Mouse (Mus musculus): ENCODE data around the gene Rnf103.
A peak's percentile ranks its signal among the peaks of the same experiment; 100 is the strongest.
"Not testable (repeated sequence)": the region's sequence is repeated elsewhere in the genome, so short reads cannot be mapped to it uniquely, and the experiment has no call there.

Gene Rnf103

GRCm38 (mm10) chr6:71493675-71494340 lies at the start of gene Rnf103:
Gene Rnf103 (plus strand): TSS chr6:71493894.
- DNase-seq (ENCODE audit: low read depth, low spot score) = peak; percentile 95

GRCm38 (mm10) chr6:71444756-71445155 lies 48.9 kb upstream of the Rnf103 start:
- DNase-seq (ENCODE audit: low read depth, low spot score) = no peak

GRCm38 (mm10) chr6:71445560-71445959 lies 48.1 kb upstream of the Rnf103 start:
- DNase-seq (ENCODE audit: low read depth, low spot score) = no peak

GRCm38 (mm10) chr6:71452792-71453191 lies 40.9 kb upstream of the Rnf103 start:
- DNase-seq (ENCODE audit: low read depth, low spot score) = no peak

GRCm38 (mm10) chr6:71453983-71454739 lies 39.5 kb upstream of the Rnf103 start:
- not testable (repeated sequence) for DNase-seq (ENCODE audit: low read depth, low spot score)

GRCm38 (mm10) chr6:71457956-71458608 lies 35.6 kb upstream of the Rnf103 start:
- no peak for DNase-seq (ENCODE audit: low read depth, low spot score)

- DNase-seq (ENCODE audit: low read depth, low spot score) = no peak
These were observed 28.5 kb upstream of the Rnf103 start for GRCm38 (mm10) chr6:71465146-71465545.

GRCm38 (mm10) chr6:71467766-71468165 lies 25.9 kb upstream of the Rnf103 start:
- no peak for DNase-seq (ENCODE audit: low read depth, low spot score)

- DNase-seq (ENCODE audit: low read depth, low spot score) = no peak
These were observed 24.4 kb upstream of the Rnf103 start for GRCm38 (mm10) chr6:71469291-71469690.

GRCm38 (mm10) chr6:71471830-71472520 lies 21.7 kb upstream of the Rnf103 start:
- no peak for DNase-seq (ENCODE audit: low read depth, low spot score)

GRCm38 (mm10) chr6:71472786-71473185 lies 20.9 kb upstream of the Rnf103 start:
- no peak for DNase-seq (ENCODE audit: low read depth, low spot score)

GRCm38 (mm10) chr6:71475604-71476003 lies 18.1 kb upstream of the Rnf103 start:
- DNase-seq (ENCODE audit: low read depth, low spot score) = no peak

- no peak for DNase-seq (ENCODE audit: low read depth, low spot score)
These were observed 16.9 kb upstream of the Rnf103 start for GRCm38 (mm10) chr6:71476783-71477182.

- not testable (repeated sequence) for DNase-seq (ENCODE audit: low read depth, low spot score)
These were observed 14.7 kb upstream of the Rnf103 start for GRCm38 (mm10) chr6:71478816-71479568.

- not testable (repeated sequence) for DNase-seq (ENCODE audit: low read depth, low spot score)
These were observed 14.1 kb upstream of the Rnf103 start for GRCm38 (mm10) chr6:71479588-71479987.

GRCm38 (mm10) chr6:71480136-71480535 lies 13.6 kb upstream of the Rnf103 start:
- no peak for DNase-seq (ENCODE audit: low read depth, low spot score)

- no peak for DNase-seq (ENCODE audit: low read depth, low spot score)
These were observed 12.6 kb upstream of the Rnf103 start for GRCm38 (mm10) chr6:71481136-71481535.

- no peak for DNase-seq (ENCODE audit: low read depth, low spot score)
These were observed 8.4 kb upstream of the Rnf103 start for GRCm38 (mm10) chr6:71485246-71485645.

- no peak for DNase-seq (ENCODE audit: low read depth, low spot score)
These were observed 7.5 kb upstream of the Rnf103 start for GRCm38 (mm10) chr6:71486226-71486625.

GRCm38 (mm10) chr6:71486867-71487266 lies 6.8 kb upstream of the Rnf103 start:
- no peak for DNase-seq (ENCODE audit: low read depth, low spot score)

- DNase-seq (ENCODE audit: low read depth, low spot score) = no peak
These were observed 5.7 kb upstream of the Rnf103 start for GRCm38 (mm10) chr6:71487966-71488365.
